Mouse (Mus musculus): ENCODE measurements at regions not wholly inside any gene's neighbourhood (a gene's known extent, or its start where the extent isn't known, plus 50 kb on each side); places are given as distances from the start of the nearest gene placed in this dataset.

DNA sequence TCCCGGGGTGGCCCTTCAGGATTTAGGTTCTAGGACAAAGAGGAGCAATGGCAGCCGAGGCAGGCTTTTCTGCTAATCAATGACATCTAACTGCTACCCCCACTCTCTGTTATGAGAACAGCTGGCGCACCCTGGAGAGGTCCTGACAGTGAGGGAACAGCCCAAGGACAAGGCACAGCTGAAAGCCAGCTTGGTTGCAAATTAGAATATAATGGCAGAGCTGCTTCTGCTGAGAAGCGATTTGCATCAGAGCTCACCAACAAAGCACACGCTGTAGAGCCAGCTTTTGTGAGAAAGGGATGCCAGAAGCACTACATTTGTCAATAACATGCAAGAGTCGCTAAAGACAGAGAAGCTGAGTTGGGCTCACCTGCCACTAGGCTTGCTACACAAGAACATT, 159.5 kb upstream of the Rgmb start:
- intact Hi-C loops (cut with DNase I): loop anchor here (10.0 kb wide), 1 partner anchor 156 kb away; the partner anchor contains the start of gene Rgmb
- DNase-seq: peak; percentile 57

DNA sequence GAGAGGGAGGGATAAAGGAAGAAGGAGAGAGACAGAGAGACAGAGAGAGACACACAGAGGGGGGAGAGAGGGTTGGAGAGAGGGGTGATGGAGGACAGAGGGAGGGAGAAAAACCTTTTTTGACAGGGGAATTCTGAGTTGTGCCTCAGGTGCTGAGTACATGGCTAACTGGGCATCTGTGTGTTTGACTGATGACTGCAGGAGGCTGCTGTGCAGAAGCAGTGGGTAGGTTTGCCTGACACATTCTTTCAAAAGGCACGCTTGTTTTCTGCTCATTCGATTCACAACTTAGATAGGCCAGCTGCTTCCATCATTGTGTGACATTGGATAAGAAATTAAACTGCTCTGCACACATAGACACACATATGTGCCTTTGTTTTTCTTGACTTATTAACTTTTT, 150.7 kb upstream of the Rgmb start:
- intact Hi-C loops (cut with DNase I): no loop called here
- DNase-seq: no peak

DNA sequence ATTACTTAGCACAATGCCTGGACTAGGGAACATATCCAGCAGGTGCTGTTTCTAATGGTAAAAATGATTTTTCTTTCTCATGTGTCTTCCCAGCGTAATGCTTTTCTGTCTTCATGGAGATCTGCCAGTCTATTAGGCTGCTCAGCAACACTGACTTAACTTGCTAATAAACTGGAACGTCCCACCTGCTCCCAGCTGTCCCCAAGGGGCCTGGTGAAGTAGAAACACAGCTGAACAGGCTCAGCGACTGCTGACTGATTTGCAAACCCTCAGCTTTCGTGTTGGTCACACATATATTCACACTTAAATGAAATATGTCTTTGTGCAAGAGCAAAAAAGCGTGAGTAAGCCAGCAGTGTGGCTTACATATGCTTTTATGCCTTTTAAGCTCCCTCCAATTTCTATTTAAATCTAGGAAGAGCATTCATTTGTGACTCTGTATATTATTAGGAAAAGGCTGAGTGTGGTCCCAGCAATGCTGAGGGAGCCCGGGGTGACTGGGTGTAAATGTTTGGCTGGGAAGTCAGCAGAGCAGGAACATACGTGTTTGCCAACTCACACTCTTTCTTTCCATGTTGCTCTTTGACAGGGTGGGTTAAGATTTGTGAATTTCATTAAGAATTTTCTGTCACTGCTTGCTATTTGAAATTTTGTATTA, 146.7 kb upstream of the Rgmb start:
- intact Hi-C loops (cut with DNase I): no loop called here

DNA sequence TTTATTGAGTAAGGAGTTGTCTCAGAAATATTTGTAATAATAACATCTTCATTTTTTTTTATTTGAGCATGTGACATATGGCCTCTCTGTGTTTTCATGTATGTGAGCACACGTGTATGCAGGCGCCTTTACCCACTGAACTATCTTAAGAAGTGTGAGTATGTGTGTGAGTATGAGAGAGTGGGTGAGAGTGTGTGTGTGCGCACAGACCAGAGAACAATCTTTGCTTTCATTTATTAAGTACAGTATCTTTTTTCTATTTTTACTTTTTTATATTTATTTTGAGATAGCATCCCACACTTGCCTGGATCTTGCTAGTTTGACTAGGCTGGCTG, 140.5 kb upstream of the Rgmb start:
- DNase-seq: no peak
- intact Hi-C loops (cut with DNase I): no loop called here

More for the DNA sequence above, 146.7 kb upstream of the Rgmb start:
- peak; percentile 86 for DNase-seq

DNA sequence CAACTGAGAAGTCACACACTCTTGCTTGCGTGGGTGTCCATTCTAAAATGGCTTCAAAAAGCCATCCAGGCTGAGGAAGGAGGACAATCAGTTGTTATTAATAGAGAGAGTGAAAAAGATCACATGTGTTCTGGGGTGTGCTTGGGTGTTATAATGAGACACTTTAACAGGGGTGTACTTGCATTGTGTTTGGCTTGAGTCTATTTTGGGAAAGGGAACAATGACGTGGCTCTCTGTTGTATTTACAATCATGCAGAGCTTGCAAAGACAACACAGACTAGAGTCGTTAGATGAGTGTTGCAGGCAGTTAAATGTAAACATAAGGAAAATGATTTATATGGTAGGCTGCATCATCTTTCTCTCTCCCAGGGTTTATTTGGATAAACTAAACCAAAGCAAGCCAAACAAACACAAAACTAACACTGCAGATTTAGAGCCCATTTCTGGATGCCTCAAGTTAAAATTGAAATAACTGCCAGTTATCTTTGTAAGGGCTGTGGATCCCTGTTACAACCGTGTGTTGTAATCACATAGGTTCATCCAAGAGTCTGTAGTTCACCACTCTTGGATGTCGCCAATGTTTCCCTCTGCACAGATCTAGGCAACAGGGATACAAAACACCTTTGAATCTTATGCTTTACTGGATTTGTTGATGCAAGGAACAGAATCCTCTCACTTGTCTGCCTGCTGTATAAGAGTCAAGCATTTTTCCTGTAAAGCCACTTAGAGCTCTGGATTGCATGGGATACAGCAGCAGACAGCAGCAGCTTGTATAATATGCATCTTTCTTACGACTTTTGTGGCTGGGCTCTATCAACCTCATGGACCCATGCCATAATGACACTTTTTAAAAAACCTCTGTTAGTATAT, 139.9 kb upstream of the Rgmb start:
- intact Hi-C loops (cut with DNase I): no loop called here
- DNase-seq: no peak

DNA sequence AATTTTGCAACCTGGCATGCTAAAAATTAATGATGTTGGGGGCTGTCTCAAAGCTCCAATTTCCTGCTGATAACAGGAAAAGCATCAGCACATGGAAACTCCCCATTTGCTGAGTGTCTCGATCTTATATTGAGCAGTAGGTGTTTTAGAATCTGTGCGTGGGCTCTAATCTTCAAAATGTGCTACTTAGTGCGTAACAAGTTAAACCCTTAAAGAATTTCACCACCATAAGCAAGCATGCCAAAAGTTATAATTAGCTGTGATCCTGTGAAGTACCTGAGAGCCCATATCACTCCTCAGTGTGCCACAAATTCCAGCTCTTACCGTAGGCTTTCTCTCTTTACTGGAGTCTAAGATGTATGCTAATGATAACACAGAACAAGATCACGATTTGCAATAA, 137.5 kb upstream of the Rgmb start:
- intact Hi-C loops (cut with DNase I): no loop called here
- no peak for DNase-seq

DNA sequence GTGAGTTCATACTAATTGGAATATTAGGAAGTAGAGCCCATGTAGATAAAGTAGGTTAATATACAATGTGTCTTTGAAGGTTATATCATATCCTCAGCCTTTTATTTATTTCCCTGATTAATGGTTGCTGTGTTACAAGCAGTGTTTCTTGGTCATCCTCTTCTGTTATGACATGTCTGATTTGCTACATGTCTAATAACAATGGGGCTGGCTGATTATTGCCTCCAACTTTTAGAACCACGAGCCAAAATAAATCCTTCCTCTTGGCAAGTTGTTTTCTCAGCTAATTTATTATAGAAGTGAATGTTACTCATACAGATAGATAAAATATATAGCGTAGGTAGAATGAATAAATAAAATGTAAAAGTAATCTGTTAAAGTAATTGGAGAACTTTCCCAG, 124.8 kb upstream of the Rgmb start:
- no peak for DNase-seq
- intact Hi-C loops (cut with DNase I): no loop called here

DNA sequence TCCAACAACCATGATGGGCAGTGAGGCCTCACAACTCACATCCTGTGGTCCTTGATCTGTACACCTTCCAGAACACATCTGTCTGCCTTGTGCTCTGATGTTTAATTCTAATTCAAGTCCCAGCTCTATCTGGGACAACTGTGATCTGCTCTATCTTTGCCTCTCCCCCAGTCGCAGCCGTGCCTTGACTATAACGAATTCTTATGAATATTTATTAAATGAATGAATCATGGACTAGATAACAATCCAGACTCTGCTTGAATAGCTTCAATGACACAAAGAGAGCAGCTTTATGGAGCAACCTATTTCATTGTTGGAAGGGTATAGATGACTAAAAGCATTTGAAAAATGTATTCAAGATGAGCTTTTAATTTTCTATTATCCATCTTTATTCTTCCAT, 120.8 kb upstream of the Rgmb start:
- DNase-seq: no peak
- intact Hi-C loops (cut with DNase I): no loop called here

DNA sequence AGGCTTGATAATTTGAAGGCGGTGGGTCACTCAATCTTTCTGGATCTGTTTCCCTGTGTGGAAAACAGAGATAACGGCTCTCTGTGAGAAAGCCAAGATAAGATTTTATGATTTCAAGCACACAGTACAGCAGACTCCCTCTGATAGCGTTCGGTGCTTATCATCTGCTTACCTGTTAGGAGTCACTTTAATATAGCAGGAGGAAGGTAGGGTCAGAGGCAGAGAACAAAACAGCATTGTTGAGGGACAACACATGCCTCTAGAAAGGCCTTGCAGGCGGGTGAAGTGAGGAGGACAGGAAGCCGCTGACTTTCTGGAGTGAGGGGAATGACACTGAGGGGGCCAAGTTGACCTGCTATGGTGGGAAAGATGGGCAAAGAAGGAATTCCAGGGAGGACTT, 118.9 kb upstream of the Rgmb start:
- DNase-seq: no peak
- intact Hi-C loops (cut with DNase I): no loop called here

DNA sequence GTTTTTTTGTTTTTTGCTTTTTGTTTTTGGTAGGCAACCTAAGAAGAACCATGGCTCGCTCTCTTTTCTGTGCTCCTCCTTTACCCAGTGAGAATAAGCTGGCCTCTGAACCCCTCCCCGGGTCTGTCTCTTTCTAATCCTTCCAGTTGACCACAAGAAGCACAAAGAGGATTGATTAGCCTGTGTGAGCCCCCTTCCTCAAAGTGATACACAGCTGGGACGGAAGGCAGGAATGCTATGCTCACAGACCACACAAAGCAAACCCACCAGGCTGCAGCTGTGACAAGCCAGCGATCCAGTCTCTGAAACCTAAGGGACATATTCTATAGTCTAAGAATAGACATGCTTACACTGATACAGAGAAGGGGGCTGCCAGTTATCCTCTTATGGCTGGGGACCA, 111.5 kb upstream of the Rgmb start:
- DNase-seq: no peak
- intact Hi-C loops (cut with DNase I): no loop called here

DNA sequence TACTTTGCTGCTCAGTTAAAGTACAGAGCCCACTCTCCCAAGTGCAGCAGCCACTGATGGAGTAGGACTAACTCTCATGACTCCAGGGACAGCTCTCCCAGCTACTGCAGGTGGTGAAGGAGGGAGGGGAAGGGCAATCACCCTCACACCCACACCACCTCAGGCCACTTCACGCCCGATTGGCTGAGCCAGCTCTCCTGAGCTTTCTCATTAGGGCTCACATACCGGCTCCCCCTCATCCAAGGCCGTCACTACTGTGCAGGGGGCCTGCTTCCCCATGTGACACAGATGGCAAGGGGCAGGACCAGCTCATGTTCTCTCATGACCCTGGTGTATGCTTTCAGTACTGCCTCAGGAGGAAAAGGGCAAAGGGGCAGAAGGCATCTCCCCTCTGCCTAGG, 87.8 kb upstream of the Rgmb start:
- intact Hi-C loops (cut with DNase I): no loop called here
- no peak for DNase-seq

DNA sequence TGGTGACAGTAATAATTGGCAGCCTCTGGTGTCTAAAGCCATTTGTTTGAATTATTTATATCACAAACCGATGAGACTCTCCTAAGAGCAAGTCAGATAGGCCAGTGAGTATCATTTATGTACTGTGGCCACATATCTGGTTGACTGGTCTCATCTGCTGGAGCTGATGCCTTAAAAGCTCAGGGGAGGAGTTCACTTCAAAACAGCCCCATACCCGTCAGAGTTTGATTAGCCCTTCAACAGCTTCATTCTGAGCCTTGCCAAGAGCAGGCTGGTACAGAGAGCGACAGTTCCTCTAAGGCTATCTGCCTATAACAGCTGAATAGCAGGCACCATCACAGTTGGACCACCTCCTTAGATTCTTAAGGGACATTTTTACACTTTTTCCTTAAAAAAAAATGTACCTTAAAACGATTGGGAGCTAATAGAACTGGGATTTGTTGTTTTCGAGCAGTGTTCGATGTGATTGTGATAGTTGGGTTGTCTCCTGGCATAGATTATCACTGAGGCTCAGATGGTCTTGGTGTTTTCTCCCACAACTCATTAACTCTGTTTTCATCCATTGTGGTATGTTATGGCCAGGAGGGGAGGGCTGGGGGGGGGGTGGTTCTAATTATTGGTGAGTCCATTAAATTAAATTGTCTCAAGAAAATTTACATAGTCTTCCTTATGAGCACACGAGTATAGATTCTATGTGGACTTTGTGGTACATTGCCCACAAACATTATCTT, 68.0 kb upstream of the Rgmb start:
- peak; percentile 9 for DNase-seq
- intact Hi-C loops (cut with DNase I): no loop called here

DNA sequence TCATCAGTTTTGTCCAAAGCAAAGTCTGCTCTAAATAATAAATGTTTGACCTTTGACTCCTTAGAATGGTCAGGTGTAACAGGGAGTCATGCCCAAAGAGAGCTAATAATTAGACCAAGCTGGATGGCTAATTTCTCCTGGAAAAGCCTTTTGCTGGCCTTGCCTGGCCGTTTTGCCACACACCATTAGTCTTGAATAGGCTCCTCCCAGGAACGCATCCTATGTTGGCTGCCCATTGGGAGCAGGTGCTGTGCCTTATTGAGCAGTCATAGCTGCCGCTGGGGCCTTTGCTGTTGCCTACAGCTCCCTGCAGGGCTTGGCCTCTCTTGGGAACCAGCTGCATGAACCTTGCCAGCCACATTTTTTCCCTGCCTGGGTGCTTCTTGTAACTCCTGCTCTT, 65.1 kb upstream of the Rgmb start:
- DNase-seq: peak; percentile 53
- intact Hi-C loops (cut with DNase I): no loop called here

DNA sequence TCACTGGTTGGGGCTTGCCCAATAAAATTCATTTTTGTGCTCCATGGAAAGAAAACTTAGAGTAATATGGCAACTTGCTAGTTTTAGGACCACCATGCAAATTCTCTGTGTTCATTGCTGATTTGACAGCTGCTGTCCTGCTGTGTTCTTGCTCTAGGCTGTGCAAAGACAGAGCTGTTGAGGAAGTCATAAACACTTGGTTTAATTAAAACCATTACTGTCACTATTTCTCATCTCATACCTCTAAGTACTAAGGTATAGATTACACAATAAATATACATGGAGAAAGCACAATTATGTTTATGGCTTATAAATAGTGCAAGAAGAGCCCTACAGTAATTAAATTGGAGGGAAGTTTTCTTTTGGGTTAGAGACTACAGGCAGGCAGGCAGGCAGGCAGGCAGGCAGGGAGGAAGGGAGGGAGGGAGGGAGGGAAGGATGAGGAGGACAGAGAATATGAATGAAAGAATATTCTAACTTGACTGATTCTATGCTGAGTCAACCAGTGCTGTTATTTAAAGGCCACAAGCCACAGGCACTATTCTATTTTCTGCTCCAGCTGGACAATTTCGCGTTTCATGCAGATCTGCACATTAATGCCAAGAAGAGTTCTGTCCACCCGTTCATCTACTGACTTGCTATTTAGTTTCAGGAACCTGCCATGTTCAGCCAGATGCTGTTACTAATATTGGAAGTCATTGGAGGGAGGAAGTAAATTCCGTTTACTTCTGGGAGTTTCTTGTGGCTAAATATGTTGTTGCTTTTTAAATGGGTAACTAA, 61.2 kb upstream of the Rgmb start:
- intact Hi-C loops (cut with DNase I): no loop called here
- DNase-seq: no peak

DNA sequence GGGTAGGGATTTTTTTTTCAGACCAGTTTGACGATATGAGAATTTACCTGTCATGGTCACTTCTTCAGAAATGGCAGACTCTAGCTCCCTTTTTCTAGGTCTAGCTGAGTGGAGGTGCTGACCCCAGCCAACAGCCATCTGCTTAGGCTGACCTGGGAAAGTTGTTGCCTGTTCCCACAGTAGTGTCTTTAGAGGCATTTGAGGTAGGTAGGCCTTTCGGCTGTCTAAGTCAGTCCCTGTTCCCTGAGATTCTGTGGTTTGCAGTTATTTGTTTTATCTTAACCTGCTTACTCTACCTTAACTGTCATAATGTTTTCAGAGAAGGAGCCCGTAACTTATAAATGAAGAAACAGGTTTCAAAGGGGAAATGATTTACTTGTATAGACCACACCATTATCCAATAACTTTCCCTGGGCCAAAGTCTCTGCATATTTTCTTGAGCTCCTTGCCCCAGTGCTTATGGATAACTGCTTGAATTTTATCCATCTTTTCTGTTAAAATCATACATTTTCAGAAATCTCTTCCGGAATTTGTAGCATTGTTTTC, 59.8 kb upstream of the Rgmb start:
- no peak for DNase-seq
- intact Hi-C loops (cut with DNase I): no loop called here

DNA sequence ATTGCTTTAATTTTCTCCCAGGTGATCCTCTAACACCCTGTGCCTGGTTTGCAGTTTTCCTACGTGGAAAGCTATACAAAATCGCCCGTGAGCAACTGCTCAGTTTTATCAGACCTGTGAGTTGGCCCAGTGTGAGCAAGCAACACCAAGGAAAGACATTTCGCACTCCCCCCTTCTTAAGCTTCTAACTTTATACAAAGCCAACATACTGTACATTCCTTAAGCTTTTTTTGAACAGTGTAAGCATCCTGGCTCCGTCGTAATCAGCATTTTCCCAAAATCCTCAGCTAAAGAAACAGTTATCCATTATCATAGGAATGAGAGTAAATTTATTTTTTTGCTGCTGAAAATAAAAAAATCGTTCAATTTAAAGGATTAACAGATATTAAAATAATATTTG, 52.0 kb upstream of the Rgmb start:
- intact Hi-C loops (cut with DNase I): no loop called here
- no peak for DNase-seq

DNA sequence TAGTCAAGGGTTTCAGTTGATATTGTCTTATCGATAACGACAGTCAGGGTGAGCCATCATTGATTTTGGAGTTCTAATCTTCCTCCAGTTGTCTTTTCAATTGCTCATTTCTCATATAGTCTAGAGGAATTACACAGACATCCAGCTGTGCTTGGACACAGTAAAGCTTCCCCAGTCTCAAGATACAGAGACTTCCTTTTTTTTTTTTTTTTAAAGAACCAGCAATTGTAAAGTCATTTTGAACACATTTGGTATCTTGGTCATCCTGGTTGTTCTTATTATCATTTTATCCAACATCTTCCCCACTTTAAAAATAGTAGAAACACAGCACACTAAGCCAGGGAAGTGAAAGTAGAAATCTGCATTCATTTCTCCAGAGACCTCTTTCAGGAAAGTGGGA, 51.4 kb upstream of the Rgmb start:
- intact Hi-C loops (cut with DNase I): no loop called here
- DNase-seq: no peak
